Mouse (Mus musculus) lung, embryonic 14.5 days (tissue): ENCODE measurements at regions not wholly inside any gene's neighbourhood (a gene's known extent, or its start where the extent isn't known, plus 50 kb on each side); places are given as distances from the start of the nearest gene placed in this dataset.

Experiments used
- ATAC-seq: fragments of 200-750 bp; cut with Nextera tagmentation; 2 replicates; pipeline ENCODE4 v1.8.0; 2017; ENCODE audit warnings: mild to moderate bottlenecking, moderate TSS enrichment, moderate library complexity; ENCODE audit not compliant: insufficient read depth
- DNase-seq: peaks from one replicate; pipeline ENCODE4 v3.0.0-alpha.2; 2015
- H3K27ac ChIP-seq: fragments of 300-500 bp; sonication (generic); 2 replicates; pipeline ENCODE4 v1.5.1; 2014; ENCODE audit warnings: low read depth, mild to moderate bottlenecking, moderate library complexity
- H3K27me3 ChIP-seq: fragments of 300-500 bp; sonication (generic); 2 replicates; pipeline ENCODE4 v1.6.1; 2014; ENCODE audit warnings: low read length, control low read depth; ENCODE audit not compliant: insufficient read depth
- H3K36me3 ChIP-seq: fragments of 300-500 bp; sonication (generic); 2 replicates; pipeline ENCODE4 v1.6.1; 2014; ENCODE audit warnings: control low read depth; ENCODE audit not compliant: insufficient read depth
- H3K4me1 ChIP-seq: fragments of 300-500 bp; sonication (generic); 2 replicates; pipeline ENCODE4 v1.6.1; 2014; ENCODE audit warnings: antibody characterized with exemption, control low read depth; ENCODE audit not compliant: insufficient read depth
- H3K4me2 ChIP-seq: fragments of 300-500 bp; sonication (generic); 2 replicates; pipeline ENCODE4 v1.6.1; 2014; ENCODE audit warnings: mild to moderate bottlenecking
- H3K4me3 ChIP-seq: fragments of 300-500 bp; sonication (generic); 2 replicates; pipeline ENCODE4 v1.5.1; 2014; ENCODE audit warnings: low read depth, low read length
- H3K9ac ChIP-seq: fragments of 300-500 bp; sonication (generic); 2 replicates; pipeline ENCODE4 v1.6.1; 2014
- H3K9me3 ChIP-seq: fragments of 300-500 bp; sonication (generic); 2 replicates; pipeline ENCODE4 v1.6.1; 2016; ENCODE audit warnings: low read depth, low read length, control low read depth
- CTCF ChIP-seq: IDR thresholded peaks from 2 replicates; pipeline ENCODE4 v1.5.1; 2016; ENCODE audit warnings: antibody characterized with exemption, low read depth
- WGBS: fragments of 180-500 bp; shearing (Covaris S2); extraction: QIAGEN DNeasy Blood & Tissue Kit; methylation state at CpG from one replicate; pipeline ENCODE4 v1.1.7; 2014; 5-methylcytosine and 5-hydroxymethylcytosine counted together

DNA sequence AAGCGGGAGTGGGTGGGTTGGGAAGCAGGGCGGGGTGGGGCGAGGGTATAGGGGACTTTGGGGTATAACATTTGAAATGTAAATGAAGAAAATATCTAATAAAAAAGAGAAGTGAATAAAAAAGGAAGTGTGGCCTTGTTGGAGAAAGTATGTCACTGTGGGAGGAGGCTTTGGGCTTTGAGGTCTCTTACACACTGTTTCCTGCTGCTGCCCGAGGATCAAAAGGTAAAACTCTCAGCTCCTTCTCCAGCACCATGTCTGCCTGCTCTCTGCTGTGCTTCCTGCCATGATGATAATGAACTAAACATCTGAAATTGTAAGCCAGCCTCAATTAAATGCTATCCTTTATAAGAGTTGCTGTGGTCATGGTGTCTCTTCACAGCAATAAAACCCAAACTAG is 94.8 kb upstream of the Frmd4a start:
- ATAC-seq, result no peak
- TF ChIP-seq CTCF, result no peak
- Histone ChIP-seq H3K9ac (no peak overlapping the region), H3K36me3 (no peaks in the 10 kb centered on the region), H3K4me3 (no peak overlapping the region), H3K27ac (no peak overlapping the region), H3K4me1 (no peaks in the 10 kb centered on the region), H3K4me2 (no peak overlapping the region), H3K27me3 (no peaks in the 10 kb centered on the region), H3K9me3 (no peaks in the 10 kb centered on the region)
- 83% methylated on average over 4 of the region's 4 CpGs for WGBS
- DNase-seq, result no peak

GRCm38 (mm10) chr2:3924696-3925095 is 92.8 kb upstream of the Frmd4a start:
- no peak overlapping the region for H3K27ac ChIP-seq
- TF ChIP-seq CTCF, result no peak
- H3K9ac ChIP-seq, result no peak overlapping the region
- no peak overlapping the region for H3K4me3 ChIP-seq
- 65% methylated on average over 6 of the region's 6 CpGs for WGBS
- ATAC-seq, result no peak
- no peak overlapping the region for H3K4me2 ChIP-seq
- H3K27me3 ChIP-seq, result no peaks in the 10 kb centered on the region
- H3K9me3 ChIP-seq, result no peaks in the 10 kb centered on the region
- no peak for DNase-seq
- no peaks in the 10 kb centered on the region for H3K36me3 ChIP-seq
- H3K4me1 ChIP-seq, result no peaks in the 10 kb centered on the region

DNA sequence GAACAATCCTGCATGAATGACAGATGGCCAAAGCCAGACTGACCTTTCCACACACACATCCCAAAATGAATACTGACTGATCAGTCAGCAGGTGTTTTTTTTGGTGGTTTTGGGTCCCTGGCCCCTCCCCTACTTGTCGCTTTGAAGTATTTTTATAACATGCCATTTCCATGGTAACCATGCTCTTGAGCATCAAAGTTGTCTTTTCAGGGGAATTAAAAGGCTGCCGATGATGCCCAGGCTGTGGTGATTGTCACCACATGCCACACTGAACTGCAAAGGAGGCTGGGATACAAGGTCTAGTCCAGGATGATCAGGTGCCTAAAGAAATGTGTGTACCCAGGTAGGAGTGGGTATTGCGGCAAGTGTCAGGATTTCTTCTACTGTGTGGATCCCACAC is 92.3 kb upstream of the Frmd4a start:
- DNase-seq, result no peak
- ATAC-seq, result no peak
- Histone ChIP-seq H3K4me1 (no peaks in the 10 kb centered on the region), H3K9me3 (no peaks in the 10 kb centered on the region), H3K36me3 (no peaks in the 10 kb centered on the region), H3K9ac (no peak overlapping the region), H3K4me3 (no peak overlapping the region), H3K27me3 (no peaks in the 10 kb centered on the region), H3K27ac (no peak overlapping the region), H3K4me2 (no peak overlapping the region)
- TF ChIP-seq CTCF, result no peak
- 74% methylated on average over 3 of the region's 3 CpGs for WGBS

DNA sequence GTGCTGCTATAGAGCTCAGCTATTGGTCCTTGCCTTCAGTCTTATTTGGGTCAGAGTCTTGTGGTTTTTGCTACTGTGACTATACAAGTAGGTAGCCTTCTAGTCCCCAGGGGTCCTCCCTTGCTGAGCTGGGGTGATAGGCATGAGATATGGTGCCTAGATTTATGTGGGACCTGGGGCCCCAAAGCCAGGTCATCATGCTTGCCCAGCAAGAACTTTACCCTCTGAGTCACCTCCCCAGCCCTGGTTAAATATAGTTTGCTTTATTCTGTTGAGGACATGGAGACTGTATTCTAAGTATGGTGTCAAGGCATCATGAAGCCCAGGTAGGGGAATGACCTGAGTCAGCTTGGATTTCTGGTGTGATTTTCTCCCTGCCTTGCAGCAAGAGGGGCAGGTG is 91.4 kb upstream of the Frmd4a start:
- no peak for DNase-seq

GRCm38 (mm10) chr2:3927141-3927810 is 90.2 kb upstream of the Frmd4a start:
- no peaks in the 10 kb centered on the region for H3K36me3 ChIP-seq
- WGBS, result 45% methylated on average over 8 of the region's 8 CpGs
- H3K4me2 ChIP-seq, result no peak overlapping the region
- DNase-seq (no peak), ATAC-seq (no peak)
- no peaks in the 10 kb centered on the region for H3K27me3 ChIP-seq
- no peak overlapping the region for H3K27ac ChIP-seq
- H3K9me3 ChIP-seq, result no peaks in the 10 kb centered on the region
- no peak overlapping the region for H3K4me3 ChIP-seq
- no peaks in the 10 kb centered on the region for H3K4me1 ChIP-seq
- TF ChIP-seq CTCF, result no peak
- H3K9ac ChIP-seq, result no peak overlapping the region

More for the DNA sequence above, 91.4 kb upstream of the Frmd4a start:
- Histone ChIP-seq H3K4me3 (no peak overlapping the region), H3K9ac (no peak overlapping the region), H3K27me3 (no peaks in the 10 kb centered on the region), H3K36me3 (no peaks in the 10 kb centered on the region), H3K27ac (no peak overlapping the region), H3K9me3 (no peaks in the 10 kb centered on the region), H3K4me1 (no peaks in the 10 kb centered on the region), H3K4me2 (no peak overlapping the region)
- ATAC-seq, result no peak
- no peak for TF ChIP-seq CTCF

DNA sequence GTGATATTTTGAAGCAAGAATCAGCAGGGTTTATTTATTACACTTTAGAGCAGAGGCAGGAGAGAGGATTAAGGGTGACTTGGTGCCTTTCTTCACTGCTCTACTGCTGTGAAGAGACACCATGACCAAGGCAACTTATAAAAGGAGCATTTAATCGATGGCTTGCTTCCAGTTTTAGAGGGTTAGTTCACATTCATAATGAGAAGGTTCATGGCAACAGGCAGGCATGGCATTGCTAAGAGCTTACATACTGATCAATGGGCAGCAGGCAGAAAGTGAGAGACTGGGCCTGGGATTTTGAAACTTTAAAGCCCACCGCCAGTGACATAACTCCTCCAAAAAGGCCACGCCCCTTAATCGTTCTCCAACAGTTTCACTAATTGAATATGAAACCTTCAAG is 89.7 kb upstream of the Frmd4a start:
- H3K36me3 ChIP-seq, result no peaks in the 10 kb centered on the region
- no peak for ATAC-seq
- no peak overlapping the region for H3K9ac ChIP-seq
- WGBS, result 78% methylated on average over 4 of the region's 4 CpGs
- DNase-seq, result no peak
- no peaks in the 10 kb centered on the region for H3K9me3 ChIP-seq
- H3K4me2 ChIP-seq, result no peak overlapping the region
- H3K27ac ChIP-seq, result no peak overlapping the region
- no peaks in the 10 kb centered on the region for H3K27me3 ChIP-seq
- TF ChIP-seq CTCF, result no peak
- no peak overlapping the region for H3K4me3 ChIP-seq
- no peaks in the 10 kb centered on the region for H3K4me1 ChIP-seq

- H3K4me1 ChIP-seq, result no peaks in the 10 kb centered on the region
- TF ChIP-seq CTCF, result no peak
Observed at GRCm38 (mm10) chr2:3930650-3931049, 86.9 kb upstream of the Frmd4a start.

GRCm38 (mm10) chr2:3940786-3941185 is 76.7 kb upstream of the Frmd4a start:
- DNase-seq, result no peak
- Histone ChIP-seq H3K4me3 (no peak overlapping the region), H3K27ac (no peak overlapping the region), H3K36me3 (no peaks in the 10 kb centered on the region), H3K4me2 (no peak overlapping the region), H3K9ac (no peak overlapping the region), H3K9me3 (no peaks in the 10 kb centered on the region), H3K27me3 (no peaks in the 10 kb centered on the region), H3K4me1 (no peaks in the 10 kb centered on the region)
- TF ChIP-seq CTCF, result no peak
- ATAC-seq, result no peak
- WGBS, result 93% methylated on average over 2 of the region's 2 CpGs

More at GRCm38 (mm10) chr2:3930650-3931049, 86.9 kb upstream of the Frmd4a start:
- H3K4me2 ChIP-seq, result no peak overlapping the region
- no peak overlapping the region for H3K9ac ChIP-seq
- ATAC-seq (no peak), DNase-seq (no peak)
- H3K36me3 ChIP-seq, result no peaks in the 10 kb centered on the region
- H3K4me3 ChIP-seq, result no peak overlapping the region
- no peaks in the 10 kb centered on the region for H3K27me3 ChIP-seq
- no peaks in the 10 kb centered on the region for H3K9me3 ChIP-seq
- H3K27ac ChIP-seq, result no peak overlapping the region
- 85% methylated on average over 5 of the region's 5 CpGs for WGBS
